Mouse (Mus musculus) naive thymus-derived CD4-positive, alpha-beta T cell, adult 2 months (primary cell): Measurements from ENCODE around the gene Pde4c.
A peak's percentile ranks its signal among the peaks of the same experiment; 100 is the strongest.

Experiments
- DNase-seq: peaks from one replicate; pipeline ENCODE4 v3.0.0-alpha.2; 2011; ENCODE audit warnings: low read depth

Pde4c gene

GRCm38 (mm10) chr8:70766571-70767440 lies 43.3 kb downstream of the Pde4c start:
- DNase-seq = peak; percentile 54

- DNase-seq = no peak
These were observed 44.0 kb downstream of the Pde4c start for GRCm38 (mm10) chr8:70767503-70767902.

DNA sequence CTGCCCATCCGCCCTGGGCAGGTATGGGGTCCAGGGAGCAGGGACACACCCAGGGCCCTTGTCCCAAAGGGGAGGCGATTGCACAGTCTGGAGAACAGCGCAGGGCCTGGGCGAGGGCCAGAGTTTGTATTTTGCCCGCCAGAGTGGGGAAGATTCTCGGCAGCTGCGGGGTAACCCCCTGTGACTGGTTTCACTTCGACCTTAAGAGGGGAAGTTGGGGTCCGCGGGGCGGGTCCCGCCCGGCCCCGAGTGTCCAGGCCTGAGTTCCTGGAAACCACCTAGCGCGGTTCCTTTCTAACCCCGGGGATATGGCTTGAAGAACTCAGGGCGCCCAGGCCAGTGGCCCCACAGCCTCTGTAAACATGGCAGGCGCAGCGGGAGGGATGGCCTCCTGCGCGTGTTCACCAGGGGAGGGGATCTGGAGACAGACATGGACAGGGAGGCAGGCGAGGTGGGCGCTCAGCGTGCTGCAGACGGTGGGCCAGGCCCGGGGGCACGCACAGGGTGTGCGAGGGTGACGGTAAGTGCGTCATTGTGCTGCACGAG lies 44.8 kb downstream of the Pde4c start:
- no peak for DNase-seq

- no peak for DNase-seq
These were observed 45.4 kb downstream of the Pde4c start for GRCm38 (mm10) chr8:70768956-70769355.

DNA sequence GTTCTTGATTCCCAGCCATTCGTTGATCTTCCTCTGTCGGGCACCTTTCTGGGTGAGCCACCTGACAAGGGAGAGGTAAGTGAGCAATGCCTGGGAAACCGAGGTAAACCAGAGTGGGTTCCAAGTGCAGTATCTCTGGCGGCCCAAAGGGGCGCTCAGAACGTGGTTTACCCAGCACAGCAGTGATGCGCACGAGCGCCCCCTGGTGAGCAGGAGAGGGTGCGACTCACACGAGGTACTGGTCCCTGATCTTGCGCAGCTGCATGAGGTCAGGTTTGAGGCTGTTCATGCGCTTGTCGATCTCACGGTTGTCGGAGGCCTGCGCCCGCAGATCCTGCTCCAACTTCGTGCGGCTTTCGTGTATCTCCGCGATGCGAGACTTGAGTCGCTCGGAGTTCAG lies 45.8 kb downstream of the Pde4c start:
- DNase-seq = peak; percentile 99

DNA sequence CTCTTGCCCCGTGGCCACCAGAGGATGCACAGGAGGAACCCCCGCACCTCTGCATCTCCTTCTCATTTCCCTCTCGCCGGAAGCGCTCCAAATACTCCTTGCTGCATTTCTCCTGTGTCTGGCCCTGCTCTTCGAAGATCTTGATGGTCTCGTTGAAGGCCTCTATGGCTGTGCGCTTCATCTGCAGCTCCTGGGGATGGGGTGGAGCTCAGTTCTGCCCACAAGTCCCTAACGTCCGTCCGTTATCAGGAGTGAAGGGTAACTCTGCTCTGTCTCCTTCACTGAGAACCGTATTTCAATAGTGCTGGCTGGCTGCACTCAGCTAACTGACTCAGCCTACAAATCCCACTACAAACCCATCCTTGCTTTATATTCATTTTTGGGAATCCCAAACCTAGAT lies 46.3 kb downstream of the Pde4c start:
- DNase-seq = no peak

DNA sequence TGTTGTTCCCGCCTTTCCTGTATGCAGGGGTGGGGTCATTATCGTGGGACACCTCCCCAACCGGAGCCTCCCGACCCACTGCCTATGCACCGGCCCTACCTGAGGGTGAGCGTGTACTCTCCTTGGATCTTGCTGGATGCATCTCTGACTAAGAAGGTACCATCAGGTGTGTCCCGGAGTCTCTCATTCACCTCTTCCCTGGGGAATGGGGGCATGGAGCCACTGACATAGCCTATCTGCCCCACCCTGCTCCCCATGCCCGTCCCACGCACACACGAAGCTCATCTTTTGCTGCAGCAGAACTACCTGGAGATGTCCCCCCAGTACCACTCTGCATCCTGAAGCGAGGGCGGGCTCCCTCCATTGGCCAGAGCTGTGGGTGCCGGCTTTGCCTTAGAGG lies 47.2 kb downstream of the Pde4c start:
- no peak for DNase-seq

DNA sequence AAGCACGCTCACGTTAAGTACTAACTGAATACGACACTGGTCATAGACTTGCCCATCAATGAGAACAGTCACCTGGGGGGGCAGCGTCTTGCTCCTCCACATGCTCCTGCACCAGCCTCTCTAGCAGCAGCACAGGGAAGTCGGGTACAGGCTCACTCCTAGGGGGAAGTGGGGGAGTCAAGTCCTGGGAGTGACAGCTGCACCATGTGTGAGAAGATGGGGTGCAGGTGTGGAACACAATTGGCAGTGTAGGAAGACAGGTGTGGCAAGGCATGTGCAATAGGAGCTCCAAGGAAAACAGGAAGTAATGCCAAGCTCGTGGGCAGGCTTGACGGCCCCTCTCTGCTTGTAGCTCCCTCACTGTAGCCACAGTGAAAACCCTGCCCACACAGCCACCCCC lies 47.7 kb downstream of the Pde4c start:
- no peak for DNase-seq

DNA sequence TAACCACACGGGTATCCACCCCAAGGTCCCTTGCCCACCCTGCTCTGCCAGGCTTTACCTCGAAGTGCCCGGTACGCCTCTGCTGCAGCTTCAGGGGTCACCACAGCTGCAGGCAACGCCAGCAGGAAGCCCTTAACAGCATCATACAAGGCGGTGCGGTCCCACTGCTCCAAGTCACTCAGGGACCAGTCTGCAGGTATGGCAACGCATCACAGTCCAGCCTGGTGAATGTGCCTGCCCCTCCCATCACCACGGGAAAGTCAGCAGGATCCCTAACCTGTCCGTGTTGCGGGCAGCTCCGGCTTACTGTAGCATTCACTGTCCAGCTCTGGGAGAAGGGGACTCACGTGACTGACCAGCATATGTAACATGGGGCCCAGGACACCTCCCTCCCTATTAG lies 48.6 kb downstream of the Pde4c start:
- DNase-seq = no peak

- no peak for DNase-seq
These were observed 49.4 kb downstream of the Pde4c start for GRCm38 (mm10) chr8:70772890-70773289.

GRCm38 (mm10) chr8:70773410-70773809 lies 49.9 kb downstream of the Pde4c start:
- no peak for DNase-seq

DNA sequence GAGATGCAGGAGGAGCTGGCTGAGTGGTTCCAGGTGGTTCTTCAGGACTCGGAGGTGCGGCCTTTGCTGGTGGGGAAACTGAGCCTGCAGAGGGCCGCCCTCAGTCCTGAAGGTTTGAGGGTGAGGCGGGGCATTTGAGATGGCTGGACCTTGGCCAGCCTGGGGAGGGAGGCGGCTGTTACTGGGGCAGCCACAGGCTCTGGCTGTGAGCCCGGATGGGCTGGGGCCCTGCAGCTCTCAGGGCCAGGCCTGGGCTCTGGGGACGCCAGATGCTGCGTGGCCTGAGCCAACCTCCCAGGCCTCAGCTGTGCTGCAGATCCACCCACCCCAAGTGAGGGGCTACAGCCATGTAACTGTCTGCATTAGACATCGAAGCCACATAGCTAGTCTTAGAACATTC lies 50.3 kb downstream of the Pde4c start:
- DNase-seq = no peak

DNA sequence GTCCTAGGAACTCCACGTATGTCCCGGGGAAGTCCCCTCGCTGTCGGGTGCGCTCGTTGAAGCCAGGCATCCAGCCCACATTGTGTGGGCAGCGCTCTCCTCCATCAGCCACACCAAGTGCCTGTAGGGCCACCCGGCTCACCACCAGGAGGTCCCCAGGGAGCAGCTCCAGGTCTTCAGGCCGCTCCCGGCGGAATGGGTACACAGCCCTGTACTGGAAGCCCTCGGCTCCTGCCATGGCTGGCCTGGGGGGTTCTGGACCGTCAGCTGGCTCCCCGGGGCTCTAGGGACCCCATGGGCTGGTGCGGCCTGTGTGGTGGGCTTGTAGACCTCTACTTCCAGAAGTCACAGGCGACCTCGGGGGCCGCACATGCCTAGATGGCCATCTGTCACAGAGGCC lies 51.2 kb downstream of the Pde4c start:
- no peak for DNase-seq

- no peak for DNase-seq
These were observed 51.7 kb downstream of the Pde4c start for GRCm38 (mm10) chr8:70775227-70775626.

DNA sequence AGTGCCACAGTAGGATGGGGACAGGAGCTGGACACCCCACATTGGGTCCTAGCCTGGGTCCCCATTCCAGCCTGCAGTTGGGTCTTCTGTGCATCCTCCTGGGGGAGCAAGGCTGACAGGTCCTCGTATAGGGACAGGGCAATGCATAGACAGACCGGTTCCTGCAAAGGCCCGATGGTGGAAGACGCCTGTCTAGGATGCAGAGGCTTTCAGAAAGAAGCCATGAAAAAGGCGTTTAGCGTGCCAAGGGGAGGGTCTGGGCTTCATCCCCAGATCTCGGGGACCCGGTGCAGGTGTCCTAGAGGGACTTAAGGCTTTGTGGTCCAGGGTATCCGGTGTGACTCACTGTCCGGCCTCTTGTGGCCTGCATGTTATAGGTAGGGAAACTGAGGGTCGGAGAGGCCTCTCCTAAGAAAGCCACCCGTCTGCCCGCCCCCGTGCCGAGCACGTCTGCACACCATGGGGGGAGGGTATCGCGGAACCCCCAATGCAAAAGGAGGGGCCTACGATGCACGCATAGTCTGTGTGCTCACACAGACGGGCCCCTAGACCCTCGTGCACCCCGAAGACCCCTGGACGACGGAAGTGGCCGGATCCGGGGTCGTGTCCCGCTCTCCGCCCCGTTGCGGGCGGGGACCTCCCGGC lies 52.5 kb downstream of the Pde4c start:
- peak; percentile 55 for DNase-seq

DNA sequence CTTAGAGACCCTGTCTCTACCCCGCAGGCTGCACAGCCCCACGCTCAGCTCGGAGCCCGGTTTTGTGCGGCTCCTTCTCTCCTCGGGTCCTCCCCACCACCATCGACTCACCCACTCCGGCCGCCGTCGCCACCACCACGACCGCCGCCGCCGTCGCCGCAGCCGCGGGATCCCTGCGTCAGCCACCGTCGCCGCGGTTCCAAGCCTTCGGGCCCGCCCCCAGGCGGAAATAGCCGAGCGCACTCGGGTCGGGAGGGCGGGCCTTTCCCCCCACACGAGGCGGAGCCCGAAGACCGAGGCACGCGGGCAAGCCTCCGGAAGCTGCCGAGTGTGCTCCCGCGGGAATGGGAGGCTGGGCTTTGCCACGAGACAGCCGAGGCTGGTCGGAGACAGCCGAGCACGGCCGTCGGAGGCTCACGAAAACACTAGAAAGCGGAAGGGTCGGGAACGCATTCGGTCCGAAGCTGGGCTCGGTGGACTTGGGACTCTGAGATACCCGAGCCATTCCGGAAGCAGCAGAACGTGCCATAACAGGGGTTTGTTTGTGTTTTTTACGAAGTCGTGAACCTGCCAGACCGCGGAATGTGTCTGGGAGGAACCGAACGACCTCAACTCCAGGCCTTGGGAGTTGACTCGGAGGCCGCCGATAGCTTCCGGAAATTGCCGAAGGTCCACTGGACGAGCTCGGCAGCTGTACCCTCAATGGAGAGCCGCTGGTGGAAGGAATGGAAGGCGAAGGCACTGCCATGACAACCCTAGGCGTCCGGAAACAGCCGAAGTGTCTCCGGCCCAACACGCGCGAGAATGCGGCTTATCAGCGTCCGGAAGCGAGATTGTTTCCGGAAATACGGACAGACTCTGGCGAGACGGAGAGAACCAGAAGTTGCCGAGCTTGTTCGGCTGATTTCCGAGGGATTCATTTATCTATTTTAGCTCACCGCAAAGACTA lies 53.2 kb downstream of the Pde4c start, which contains the start of gene Pik3r2:
Gene Pik3r2, minus strand, starts transcription at position 218 of the 949 bp plus-strand sequence.
- peak; percentile 98 for DNase-seq

DNA sequence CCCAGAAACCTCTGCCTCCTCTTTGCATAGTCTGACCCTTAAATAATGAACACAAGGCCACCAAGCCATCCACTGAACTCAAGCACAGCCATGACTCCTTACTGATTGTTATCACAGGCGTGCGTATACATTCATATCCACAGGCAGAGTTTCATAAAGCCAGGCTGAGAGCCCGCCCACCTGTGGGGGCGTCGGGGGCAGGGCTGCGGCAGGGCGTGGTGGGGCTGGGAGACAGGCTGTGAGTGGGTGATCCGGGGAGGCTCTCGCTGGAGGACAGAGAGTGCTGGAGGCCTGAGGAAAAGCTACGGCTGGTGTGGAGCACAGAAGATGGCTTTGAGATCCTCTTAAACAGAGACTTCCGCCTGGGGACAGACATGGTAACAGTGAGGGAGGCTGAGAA lies 56.6 kb downstream of the Pde4c start:
- DNase-seq = no peak

GRCm38 (mm10) chr8:70786291-70787050 lies 63.0 kb downstream of the Pde4c start:
- DNase-seq = no peak

GRCm38 (mm10) chr8:70787051-70787445 lies 63.5 kb downstream of the Pde4c start:
- no peak for DNase-seq

GRCm38 (mm10) chr8:70787941-70788667 lies 64.6 kb downstream of the Pde4c start:
- DNase-seq = no peak

DNA sequence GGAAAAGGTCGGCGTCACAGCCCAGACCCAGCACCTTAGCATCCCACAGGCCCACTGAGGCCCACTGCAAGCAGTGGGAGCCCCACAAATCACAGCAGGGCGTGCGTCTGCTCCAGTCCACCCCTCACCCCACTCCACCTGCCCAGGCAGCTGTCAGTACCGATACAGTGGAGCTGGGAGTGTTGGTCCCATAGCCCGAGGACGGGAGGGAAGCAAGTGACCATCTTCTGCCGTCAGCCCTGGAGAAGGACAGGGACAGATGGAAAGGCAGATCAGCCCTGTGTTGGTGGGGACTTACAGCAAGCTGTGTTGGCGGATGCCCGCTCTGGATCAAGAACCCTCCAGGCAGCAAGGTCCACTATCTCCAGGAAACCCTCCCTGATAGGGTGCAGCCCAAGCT lies 65.5 kb downstream of the Pde4c start:
- no peak for DNase-seq
